Mouse (Mus musculus): ENCODE results near the gene Dner. TPM values are rescaled to one million over a fixed set of nuclear protein-coding genes. Genes with fewer than 3 reads are reported as not detected.

The Dner gene
- total and polyA plus RNA-seq, 3 experiments = not detected

DNA sequence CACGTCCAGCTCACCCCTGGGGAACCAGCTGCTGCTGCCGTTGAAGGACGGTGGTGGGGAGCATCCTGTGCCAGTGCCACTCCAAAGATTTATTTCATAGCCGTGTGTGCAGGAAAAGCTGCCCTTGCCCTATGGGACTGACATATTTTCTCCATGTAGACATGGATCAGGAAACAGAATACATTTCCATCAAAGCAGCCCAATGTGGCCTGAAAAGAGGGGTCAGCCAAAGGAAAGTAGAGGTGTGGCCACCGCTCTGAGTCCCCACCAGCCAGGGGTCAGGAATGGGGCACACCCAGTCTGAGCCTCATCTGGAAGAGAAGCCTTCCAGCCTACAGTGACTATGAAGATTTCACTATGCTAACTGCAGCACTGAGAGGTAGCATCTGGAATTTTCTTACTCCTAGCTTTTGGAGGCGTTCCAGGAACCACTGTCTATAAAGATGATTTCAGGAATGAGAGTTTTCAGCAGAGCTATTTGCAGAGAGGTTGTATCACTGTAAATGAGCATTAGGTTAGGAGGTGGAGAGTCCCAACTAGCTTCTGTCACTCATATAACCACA is 189.0 kb downstream of the Dner start:
- no peak for DNase-seq (ENCODE audit: low read depth, low spot score)
- Histone ChIP-seq H3K9ac (ENCODE audit: control insufficient read depth, low read depth, low read length, poor library complexity, severe bottlenecking) (no peak overlapping the region), H3K36me3 (ENCODE audit: control insufficient read depth in 1 of 2, insufficient read depth in 2 of 2, low read length in 2 of 2) (no peaks in the 10 kb centered on the region), H3K27me3 (ENCODE audit: control insufficient read depth in 1 of 2, insufficient read depth in 2 of 2, low read length in 2 of 2) (no peaks in the 10 kb centered on the region), H3K4me3 (ENCODE audit: control insufficient read depth in 1 of 2, insufficient read depth in 1 of 2, low read depth in 2 of 2, low read length in 2 of 2) (no peak overlapping the region), H3K9me3 (replicated peaks; ENCODE audit: insufficient read depth, low read length) (no peaks in the 10 kb centered on the region), H3K79me2 (ENCODE audit: control insufficient read depth, insufficient read depth, low read length, poor library complexity) (no peaks in the 10 kb centered on the region), H3K27ac (ENCODE audit: control insufficient read depth, low read depth, low read length) (no peak overlapping the region), H3K4me1 (ENCODE audit: control insufficient read depth in 1 of 2, insufficient read depth in 2 of 2, low read length in 2 of 2) (no peaks in the 10 kb centered on the region)
- TF ChIP-seq CHD1 (IDR thresholded peaks at IDR 0.05; ENCODE audit: low read depth, low read length) (no peak), BHLHE40 (IDR thresholded peaks at IDR 0.05; ENCODE audit: borderline replicate concordance, low read depth, low read length) (no peak), MYC (IDR thresholded peaks at IDR 0.05; ENCODE audit: low read depth, low read length) (no peak), NRF1 (IDR thresholded peaks at IDR 0.05; ENCODE audit: insufficient read depth, low read depth, low read length, poor library complexity, severe bottlenecking) (no peak), POLR2A (IDR thresholded peaks at IDR 0.05; ENCODE audit: control insufficient read depth in 1 of 2, insufficient read depth in 1 of 2, low read depth in 1 of 2, low read length in 2 of 2, poor library complexity in 1 of 2) (no peak), RAD21 (IDR thresholded peaks at IDR 0.05; ENCODE audit: low read depth, low read length) (no peak), USF2 (IDR thresholded peaks at IDR 0.05; ENCODE audit: borderline replicate concordance in 1 of 2, insufficient read depth in 1 of 2, low read depth in 1 of 2, low read length in 2 of 2) (no peak), ZC3H11A (IDR thresholded peaks at IDR 0.05; ENCODE audit: low read depth, low read length) (no peak), GABPA (IDR thresholded peaks at IDR 0.05; ENCODE audit: low read depth, low read length) (no peak), SMC3 (IDR thresholded peaks at IDR 0.05; ENCODE audit: low read depth, low read length) (no peak), EP300 (IDR thresholded peaks at IDR 0.05; ENCODE audit: low read depth in 1 of 2, low read length in 2 of 2) (no peak), MAFK (IDR thresholded peaks at IDR 0.05; ENCODE audit: borderline replicate concordance, low read depth, low read length) (no peak)

DNA sequence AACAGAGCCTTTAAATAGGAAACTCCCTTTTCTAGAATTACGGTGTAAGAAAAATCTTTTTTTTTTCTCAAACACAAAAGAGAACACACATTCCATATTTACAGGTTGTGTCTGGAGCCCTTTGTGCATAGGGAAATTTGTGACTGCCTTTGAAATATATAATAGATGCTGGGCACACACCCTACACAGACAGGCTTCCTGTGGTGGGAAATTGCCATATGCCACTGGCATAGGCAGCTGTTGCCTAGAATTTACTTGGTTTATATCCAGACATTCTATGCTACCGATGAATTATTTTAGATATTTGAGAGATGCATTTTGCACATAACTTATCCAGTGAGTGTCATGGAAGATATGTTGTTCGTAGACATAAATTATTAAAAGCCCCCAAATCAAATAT is 195.3 kb downstream of the Dner start:
- no peaks in the 10 kb centered on the region for H3K79me2 ChIP-seq (ENCODE audit: control insufficient read depth, insufficient read depth, low read length, poor library complexity)
- no peaks in the 10 kb centered on the region for H3K36me3 ChIP-seq (ENCODE audit: control insufficient read depth in 1 of 2, insufficient read depth in 2 of 2, low read length in 2 of 2)
- no peak overlapping the region for H3K27ac ChIP-seq (ENCODE audit: control insufficient read depth, low read depth, low read length)
- H3K9ac ChIP-seq (ENCODE audit: control insufficient read depth, low read depth, low read length, poor library complexity, severe bottlenecking) = no peak overlapping the region
- no peaks in the 10 kb centered on the region for H3K4me1 ChIP-seq (ENCODE audit: control insufficient read depth in 1 of 2, insufficient read depth in 2 of 2, low read length in 2 of 2)
- no peaks in the 10 kb centered on the region for H3K9me3 ChIP-seq (replicated peaks; ENCODE audit: insufficient read depth, low read length)
- no peak overlapping the region for H3K4me3 ChIP-seq (ENCODE audit: control insufficient read depth in 1 of 2, insufficient read depth in 1 of 2, low read depth in 2 of 2, low read length in 2 of 2)
- TF ChIP-seq NELFE (IDR thresholded peaks at IDR 0.05; ENCODE audit: low read depth, low read length) (no peak), TAL1 (IDR thresholded peaks at IDR 0.05; ENCODE audit: low read length) (no peak), SMC3 (IDR thresholded peaks at IDR 0.05; ENCODE audit: low read depth, low read length) (no peak)
- H3K27me3 ChIP-seq (ENCODE audit: control insufficient read depth in 1 of 2, insufficient read depth in 2 of 2, low read length in 2 of 2) = no peaks in the 10 kb centered on the region
- no peak for DNase-seq (ENCODE audit: low read depth, low spot score)

DNA sequence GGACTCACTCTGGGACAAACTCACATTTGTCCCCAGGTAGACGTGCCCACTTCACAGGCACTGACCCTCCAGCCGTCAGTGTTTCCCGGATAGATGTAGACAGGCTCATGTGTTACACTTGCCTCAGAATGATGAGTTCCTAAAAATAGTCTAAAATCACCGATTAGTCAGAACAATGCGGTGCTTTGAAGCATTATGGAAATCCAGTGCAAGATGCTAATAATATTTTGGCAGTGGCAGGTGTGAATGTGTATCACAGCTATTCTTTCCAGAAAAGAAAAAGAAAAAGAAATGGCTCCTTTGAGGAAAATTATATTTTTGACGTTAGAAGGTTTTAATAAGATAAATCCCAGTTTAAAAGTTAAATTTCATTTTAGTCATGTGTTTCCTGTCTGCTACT is 204.3 kb downstream of the Dner start:
- Histone ChIP-seq H3K79me2 (ENCODE audit: control insufficient read depth, insufficient read depth, low read length, poor library complexity) (no peaks in the 10 kb centered on the region), H3K9ac (ENCODE audit: control insufficient read depth, low read depth, low read length, poor library complexity, severe bottlenecking) (no peak overlapping the region), H3K4me3 (ENCODE audit: control insufficient read depth in 1 of 2, insufficient read depth in 1 of 2, low read depth in 2 of 2, low read length in 2 of 2) (no peak overlapping the region), H3K4me1 (ENCODE audit: control insufficient read depth in 1 of 2, insufficient read depth in 2 of 2, low read length in 2 of 2) (no peaks in the 10 kb centered on the region), H3K27ac (ENCODE audit: control insufficient read depth, low read depth, low read length) (no peak overlapping the region), H3K36me3 (ENCODE audit: control insufficient read depth in 1 of 2, insufficient read depth in 2 of 2, low read length in 2 of 2) (no peaks in the 10 kb centered on the region), H3K27me3 (ENCODE audit: control insufficient read depth in 1 of 2, insufficient read depth in 2 of 2, low read length in 2 of 2) (no peaks in the 10 kb centered on the region), H3K9me3 (replicated peaks; ENCODE audit: insufficient read depth, low read length) (no peaks in the 10 kb centered on the region)
- DNase-seq (ENCODE audit: low read depth, low spot score) = no peak
- TF ChIP-seq CTCF (IDR thresholded peaks at IDR 0.05 in 2 of 3, conservative IDR thresholded peaks at IDR 0.05 in 1 of 3; ENCODE audit: control insufficient read depth in 1 of 3, insufficient read depth in 1 of 3, low read depth in 2 of 3, low read length in 3 of 3, poor library complexity in 1 of 3, severe bottlenecking in 1 of 3) (no peak), JUND (IDR thresholded peaks at IDR 0.05; ENCODE audit: low read depth, low read length) (no peak), SIN3A (IDR thresholded peaks at IDR 0.05; ENCODE audit: low read length) (no peak), CHD2 (IDR thresholded peaks at IDR 0.05; ENCODE audit: low read length) (no peak), ZC3H11A (IDR thresholded peaks at IDR 0.05; ENCODE audit: low read depth, low read length) (no peak), KAT2A (conservative IDR thresholded peaks at IDR 0.05; ENCODE audit: low read depth, low read length) (no peak), TCF12 (IDR thresholded peaks at IDR 0.05; ENCODE audit: low read depth, low read length) (no peak), GATA1 (IDR thresholded peaks at IDR 0.05; ENCODE audit: low read depth, low read length) (no peak), ELF1 (IDR thresholded peaks at IDR 0.05; ENCODE audit: low read depth, low read length) (no peak), EP300 (IDR thresholded peaks at IDR 0.05; ENCODE audit: low read depth in 1 of 2, low read length in 2 of 2) (no peak), RCOR1 (IDR thresholded peaks at IDR 0.05; ENCODE audit: low read depth, low read length) (no peak), ZMIZ1 (IDR thresholded peaks at IDR 0.05; ENCODE audit: low read depth, low read length) (no peak), POLR2AphosphoS5 (IDR thresholded peaks at IDR 0.05; ENCODE audit: borderline replicate concordance, low read depth, low read length) (no peak), MXI1 (IDR thresholded peaks at IDR 0.05; ENCODE audit: low read depth, low read length) (no peak)

All from MEL (cell line).